Mouse (Mus musculus): Measurements from ENCODE around the gene Pramel6.

DNA sequence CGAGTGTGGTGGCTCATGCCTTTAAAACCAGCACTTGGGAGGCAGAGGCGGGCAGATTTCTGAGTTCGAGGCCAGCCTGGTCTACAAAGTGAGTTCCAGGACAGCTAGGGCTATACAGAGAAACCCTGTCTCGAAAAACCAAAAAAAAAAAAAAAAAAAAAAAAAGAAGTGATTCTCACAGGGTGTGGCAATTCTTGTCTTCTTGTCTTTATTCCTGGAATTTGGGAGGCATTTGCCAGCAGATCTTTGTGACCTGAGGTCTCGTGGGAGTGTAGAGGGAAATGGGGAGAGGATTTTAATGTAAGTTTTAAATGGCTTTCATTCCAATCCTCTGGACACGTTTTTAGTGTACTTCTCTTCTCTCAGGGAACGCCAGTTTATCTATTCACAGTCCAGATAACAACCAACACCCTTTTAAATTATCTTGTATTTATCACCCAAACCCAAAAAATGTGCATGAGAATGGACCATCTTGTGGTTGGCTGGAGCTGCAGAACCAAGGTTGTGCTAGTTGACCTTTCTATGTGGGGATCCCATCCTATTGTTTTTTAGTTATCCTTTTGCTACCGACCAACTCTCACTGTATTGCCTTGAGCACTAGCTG, 9.2 kb downstream of the Pramel6 start:
- no peak for TF ChIP-seq CTCF (IDR thresholded peaks at IDR 0.05; ENCODE audit: low read depth, low read length)
- no peak for TF ChIP-seq POLR2A (IDR thresholded peaks at IDR 0.05; ENCODE audit: borderline replicate concordance, low read depth, low read length)

Data from bone marrow macrophage, adult 2 months (primary cell).